Mouse (Mus musculus) E14TG2a.4 (cell line): ENCODE measurements at regions not wholly inside any gene's neighbourhood (a gene's known extent, or its start where the extent isn't known, plus 50 kb on each side); places are given as distances from the start of the nearest gene placed in this dataset.

Experiments used
- H3K27me3 ChIP-seq: 2 replicates; pipeline ENCODE4 v1.6.1; 2014; ENCODE audit warnings: low read length, control low read depth; ENCODE audit not compliant: insufficient read depth
- H3K36me3 ChIP-seq: 2 replicates; pipeline ENCODE4 v1.6.1; 2014; ENCODE audit warnings: low read length, control low read depth; ENCODE audit not compliant: insufficient read depth
- H3K4me1 ChIP-seq: replicated peaks from 2 replicates; pipeline ENCODE4 v1.6.1; 2014; ENCODE audit warnings: low read depth, low read length, control low read depth
- H3K4me3 ChIP-seq: replicated peaks from 2 replicates; pipeline ENCODE4 v1.5.1; 2014; ENCODE audit warnings: mild to moderate bottlenecking, low read length
- H3K9me3 ChIP-seq: 2 replicates; pipeline ENCODE4 v1.6.1; 2014; ENCODE audit warnings: low read length, control low read depth
- CTCF ChIP-seq: conservative IDR thresholded peaks from 2 replicates; pipeline ENCODE4 v1.5.1; 2014; ENCODE audit warnings: low read length
- NANOG ChIP-seq: IDR thresholded peaks from 2 replicates; pipeline ENCODE4 v1.6.1; 2014; ENCODE audit warnings: borderline replicate concordance, low read length, mixed read lengths
- POU5F1 ChIP-seq: IDR thresholded peaks from 2 replicates; pipeline ENCODE4 v1.6.1; 2014; ENCODE audit warnings: low read length, borderline replicate concordance

DNA sequence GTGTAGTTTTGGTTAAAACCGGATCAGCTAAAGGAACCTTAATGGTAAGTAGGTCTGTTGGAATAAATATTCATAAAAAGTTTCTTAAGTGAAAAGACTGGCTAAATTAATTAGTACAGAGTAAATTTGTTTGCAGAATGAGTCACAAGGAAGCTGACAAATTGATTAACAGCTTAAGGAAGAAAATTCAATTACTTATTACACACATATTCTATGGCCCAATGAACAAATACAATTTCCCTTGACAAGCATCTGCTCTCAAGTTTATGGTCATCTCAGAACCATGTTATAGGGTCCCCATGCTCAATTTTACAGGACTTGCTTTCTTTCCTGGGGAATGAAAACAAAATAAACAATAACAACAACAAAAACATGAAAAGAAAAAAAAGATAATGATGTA is 231.4 kb upstream of the Frg1 start:
- Histone ChIP-seq H3K27me3 (no peaks in the 10 kb centered on the region), H3K36me3 (no peaks in the 10 kb centered on the region)
- TF ChIP-seq CTCF (no peak), POU5F1 (no peak), NANOG (no peak)

DNA sequence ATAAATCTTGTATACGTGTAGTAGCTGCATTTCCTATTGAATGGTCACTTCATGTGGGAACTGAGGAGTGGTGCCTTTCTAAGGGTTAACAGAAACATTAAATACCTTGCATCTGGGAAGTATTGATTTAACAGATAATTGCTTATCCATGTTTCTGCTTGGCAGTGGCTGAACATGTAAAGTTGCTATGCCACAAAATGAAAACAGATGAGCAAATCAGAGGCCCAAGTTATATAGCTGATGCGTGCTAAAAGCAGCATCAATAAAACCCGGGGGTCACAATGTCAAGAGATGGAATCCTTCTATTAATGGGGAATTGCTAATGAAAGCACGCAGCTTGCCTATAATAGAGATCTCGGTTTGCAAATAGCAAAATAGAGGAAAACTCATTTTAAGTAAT is 227.8 kb upstream of the Frg1 start:
- Histone ChIP-seq H3K27me3 (no peaks in the 10 kb centered on the region), H3K36me3 (no peaks in the 10 kb centered on the region), H3K4me1 (no peaks in the 10 kb centered on the region), H3K9me3 (no peaks in the 10 kb centered on the region), H3K4me3 (no peak overlapping the region)
- TF ChIP-seq NANOG: no peak
- no peak for TF ChIP-seq POU5F1
- no peak for TF ChIP-seq CTCF

More for the DNA sequence above, 231.4 kb upstream of the Frg1 start:
- no peaks in the 10 kb centered on the region for H3K9me3 ChIP-seq
- no peak overlapping the region for H3K4me3 ChIP-seq
- no peaks in the 10 kb centered on the region for H3K4me1 ChIP-seq

DNA sequence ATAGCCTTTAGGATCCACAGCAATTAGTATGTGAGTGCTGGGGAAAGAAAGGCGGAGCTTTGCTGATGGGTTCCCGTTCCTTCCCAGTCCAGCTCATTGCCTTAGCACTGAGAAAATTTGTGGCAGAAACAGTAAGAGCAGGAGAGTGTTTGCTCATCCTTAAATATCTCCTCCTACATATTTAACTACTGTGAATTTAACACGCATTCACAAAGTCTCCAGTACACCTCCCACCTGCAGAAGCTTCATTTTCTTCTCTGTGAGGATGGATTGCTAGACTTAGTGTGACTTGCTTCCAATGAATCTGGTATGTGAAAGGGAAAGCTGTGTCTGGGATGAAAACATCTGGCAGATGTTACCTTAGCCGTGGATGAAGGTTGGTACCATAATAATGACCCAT is 207.0 kb upstream of the Frg1 start:
- Histone ChIP-seq H3K4me3 (peak overlapping the region; percentile 24; the same call in 1 of the 2 replicates), H3K27me3 (no peaks in the 10 kb centered on the region), H3K4me1 (no peaks in the 10 kb centered on the region), H3K36me3 (no peaks in the 10 kb centered on the region), H3K9me3 (0 out of 2 replicates have a peak, but pooled peaks cover 6% of the 10 kb centered on the region)
- TF ChIP-seq NANOG: no peak
- no peak for TF ChIP-seq POU5F1
- no peak for TF ChIP-seq CTCF

DNA sequence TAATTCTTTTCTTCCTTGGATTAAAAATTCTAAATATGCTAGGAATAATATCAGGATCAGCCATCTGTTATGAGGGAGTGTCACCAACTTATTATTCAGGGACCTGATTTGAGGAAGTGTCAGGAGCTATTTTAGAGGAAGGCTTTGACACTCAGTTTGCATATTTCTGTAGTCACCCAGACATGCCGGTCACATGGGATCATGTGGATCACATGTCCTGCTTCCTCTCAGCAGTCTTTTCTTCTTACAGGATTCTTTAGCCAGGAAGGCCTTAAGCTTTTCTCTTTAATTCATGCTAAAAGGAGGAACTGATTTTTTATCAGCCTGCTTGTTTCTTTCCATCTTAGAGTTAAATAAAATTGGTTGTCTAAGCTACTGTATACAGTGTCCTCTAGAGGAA is 183.4 kb upstream of the Frg1 start:
- H3K36me3 ChIP-seq: no peaks in the 10 kb centered on the region
- no peaks in the 10 kb centered on the region for H3K27me3 ChIP-seq
- TF ChIP-seq POU5F1 (no peak), NANOG (no peak), CTCF (no peak)
- H3K4me3 ChIP-seq: no peak overlapping the region
- no peaks in the 10 kb centered on the region for H3K4me1 ChIP-seq
- H3K9me3 ChIP-seq: no peaks in the 10 kb centered on the region

DNA sequence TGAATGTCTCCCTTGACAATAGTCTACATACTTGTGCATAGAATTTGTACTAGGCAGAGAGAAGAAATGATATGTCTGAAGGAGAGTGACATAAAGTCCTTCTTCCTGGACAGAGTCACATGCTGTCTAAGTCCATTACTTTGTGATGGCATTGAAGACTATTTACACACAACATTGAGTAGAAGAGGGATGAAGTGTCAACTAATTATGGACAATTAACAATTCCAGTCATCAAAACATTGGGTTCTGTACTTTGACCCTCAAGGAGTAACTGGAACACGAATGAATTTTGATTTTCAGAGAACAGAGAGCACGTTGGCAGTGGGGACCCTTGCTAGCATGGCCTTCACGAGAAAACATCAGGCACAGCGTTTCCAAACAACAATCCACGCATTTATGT is 177.6 kb upstream of the Frg1 start:
- Histone ChIP-seq H3K27me3 (no peaks in the 10 kb centered on the region), H3K4me3 (no peak overlapping the region), H3K4me1 (no peaks in the 10 kb centered on the region), H3K36me3 (no peaks in the 10 kb centered on the region), H3K9me3 (no peaks in the 10 kb centered on the region)
- TF ChIP-seq CTCF: no peak
- TF ChIP-seq NANOG: no peak
- no peak for TF ChIP-seq POU5F1

DNA sequence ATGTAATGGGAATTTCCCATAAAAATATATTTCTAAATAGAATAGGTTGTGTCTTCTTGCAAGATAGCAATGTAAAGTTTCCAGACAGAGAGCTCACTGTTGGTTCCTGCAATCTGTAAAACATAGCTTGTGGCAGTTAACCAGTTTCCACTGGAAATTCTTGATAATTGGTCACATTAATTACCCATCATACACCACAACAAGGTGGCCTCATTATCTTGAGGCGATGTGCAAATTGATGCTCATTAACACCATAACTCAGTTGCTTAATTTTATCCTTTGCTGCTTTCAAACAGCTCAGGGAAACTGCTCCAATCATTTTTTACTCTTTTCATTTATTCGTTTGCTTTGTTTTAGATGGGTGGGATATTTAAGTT is 176.8 kb upstream of the Frg1 start:
- no peak overlapping the region for H3K4me3 ChIP-seq
- no peaks in the 10 kb centered on the region for H3K36me3 ChIP-seq
- no peaks in the 10 kb centered on the region for H3K9me3 ChIP-seq
- H3K4me1 ChIP-seq: no peaks in the 10 kb centered on the region
- no peaks in the 10 kb centered on the region for H3K27me3 ChIP-seq
- no peak for TF ChIP-seq NANOG
- no peak for TF ChIP-seq CTCF
- no peak for TF ChIP-seq POU5F1

DNA sequence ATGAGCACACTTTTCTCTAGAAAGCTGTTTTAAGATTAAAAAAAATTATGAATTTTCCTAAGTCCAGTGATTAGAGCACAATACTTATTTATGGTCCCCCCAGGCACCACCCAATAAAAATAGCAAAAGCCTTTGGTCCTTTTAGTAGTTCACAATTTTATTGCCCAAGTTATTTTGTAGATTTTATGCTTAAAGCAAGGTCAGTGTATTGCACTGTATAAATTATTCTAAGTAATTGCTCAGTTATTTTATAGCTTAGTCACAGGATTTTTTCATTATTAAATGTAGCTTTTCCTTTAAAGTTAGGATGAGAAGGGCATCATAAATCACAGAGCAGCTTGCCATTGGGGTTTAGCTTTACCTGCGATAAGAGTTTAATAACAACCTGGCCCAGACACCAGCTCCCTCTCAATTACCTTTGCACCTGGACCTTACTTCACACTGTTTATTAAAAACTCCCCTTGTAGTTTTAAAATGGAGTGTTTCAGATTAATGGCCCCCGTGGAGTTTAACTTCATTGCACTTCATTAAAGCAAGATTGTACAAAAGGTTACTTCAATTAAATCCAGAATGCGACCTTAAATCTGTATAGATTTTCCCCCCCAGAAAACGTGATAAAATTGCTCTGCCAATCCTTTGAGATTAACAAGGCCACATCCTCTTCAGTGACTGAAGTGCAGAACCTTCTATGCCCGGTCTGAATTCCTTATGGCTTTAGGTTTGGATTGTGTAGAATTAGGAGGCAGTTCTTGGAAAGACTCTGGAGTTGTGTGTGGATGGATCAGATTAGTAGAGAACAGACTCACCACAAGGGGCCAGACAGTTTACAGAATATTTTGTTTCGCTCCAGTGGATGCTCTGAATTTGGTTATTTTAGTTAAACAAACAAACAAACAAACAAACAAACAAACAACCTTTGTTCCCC is 176.1 kb upstream of the Frg1 start:
- no peaks in the 10 kb centered on the region for H3K9me3 ChIP-seq
- no peaks in the 10 kb centered on the region for H3K36me3 ChIP-seq
- no peaks in the 10 kb centered on the region for H3K27me3 ChIP-seq
- H3K4me1 ChIP-seq: no peaks in the 10 kb centered on the region
- TF ChIP-seq POU5F1 (no peak), CTCF (no peak), NANOG (no peak)
- H3K4me3 ChIP-seq: no peak overlapping the region

DNA sequence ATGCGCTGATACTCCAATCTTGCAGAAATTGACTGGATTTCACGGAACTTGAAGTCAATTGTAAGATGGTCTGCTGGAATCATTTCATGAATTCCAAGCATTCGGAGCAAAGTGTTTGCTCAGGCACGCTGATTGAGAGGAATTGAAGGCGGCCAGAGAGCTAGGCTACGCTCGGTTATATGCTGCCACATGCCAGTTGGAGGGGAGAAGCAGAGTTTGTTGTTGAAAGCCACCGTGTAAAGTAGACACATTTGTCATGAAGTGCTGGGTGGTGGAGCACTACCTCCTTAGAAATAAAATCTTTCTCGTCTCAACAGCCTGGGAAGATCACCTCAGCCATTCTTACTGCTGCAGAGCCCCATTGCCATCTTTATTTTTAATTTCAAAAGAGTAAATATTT is 175.3 kb upstream of the Frg1 start:
- TF ChIP-seq CTCF (no peak), NANOG (no peak), POU5F1 (no peak)
- Histone ChIP-seq H3K9me3 (no peaks in the 10 kb centered on the region), H3K27me3 (no peaks in the 10 kb centered on the region), H3K4me3 (no peak overlapping the region), H3K36me3 (no peaks in the 10 kb centered on the region), H3K4me1 (no peaks in the 10 kb centered on the region)

DNA sequence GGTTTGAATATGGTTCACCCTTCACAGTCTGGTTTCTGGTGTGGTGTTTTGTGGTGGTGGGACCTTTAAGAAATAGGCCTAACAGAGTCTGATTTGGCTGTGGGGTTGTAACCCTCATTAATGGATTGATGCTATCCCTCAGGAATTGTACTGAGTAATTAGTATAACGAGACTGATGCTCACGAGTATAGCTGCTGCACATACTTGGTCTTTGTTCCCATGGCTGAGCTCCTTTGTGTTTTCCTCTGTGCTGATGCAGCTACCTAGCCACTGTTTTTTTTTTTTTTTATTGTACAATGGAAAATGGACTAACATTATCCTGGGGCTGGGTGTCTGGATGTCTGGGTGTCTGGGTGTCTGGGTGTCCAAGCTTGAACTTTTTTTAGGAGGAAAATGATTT is 171.3 kb upstream of the Frg1 start:
- Histone ChIP-seq H3K4me3 (no peak overlapping the region), H3K4me1 (no peaks in the 10 kb centered on the region), H3K36me3 (no peaks in the 10 kb centered on the region), H3K27me3 (no peaks in the 10 kb centered on the region), H3K9me3 (no peaks in the 10 kb centered on the region; the same call in 1 of the 2 replicates)
- TF ChIP-seq NANOG (no peak), CTCF (no peak), POU5F1 (no peak)
